Mouse (Mus musculus): ENCODE results near the gene Gm20594. TPM values are rescaled to one million over a fixed set of nuclear protein-coding genes. Genes with fewer than 3 reads are reported as not detected.

Gm20594 gene
- not detected for polyA plus RNA-seq (2017; shearing (Covaris generic))

DNA sequence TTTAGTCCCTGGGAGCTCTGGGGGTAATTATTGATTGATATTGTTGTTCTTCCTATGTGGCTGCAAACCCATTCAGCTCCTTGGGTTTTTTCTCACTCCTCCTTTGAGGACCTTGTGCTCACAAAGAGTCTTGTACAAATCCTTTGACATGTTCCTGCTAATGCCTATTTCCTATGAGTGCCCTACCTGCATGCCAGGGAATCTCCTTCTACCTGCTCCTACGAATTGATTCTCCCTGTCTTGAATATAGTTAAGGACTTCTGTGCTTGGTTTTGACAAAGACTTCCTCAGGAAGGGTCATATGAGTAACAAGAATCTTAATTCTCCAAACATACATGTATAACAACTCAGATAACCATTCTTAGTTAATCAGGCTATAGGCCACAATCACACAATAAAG lies at the start of gene Gm20594:
Gm20594 (plus strand) TSS at position 301 of the 400 bp plus-strand sequence.

Other genes starting within 250 kb of the Gm20594 start
- under 1 TPM; 0.37 to 0.47 TPM for gene Lrrtm4, start 201.0 kb downstream of the Gm20594 start, polyA plus RNA-seq (2017; shearing (Covaris generic))